Mouse (Mus musculus) layer of hippocampus, postnatal 10 days (tissue): ENCODE results near the gene Lmtk2. TPM values are rescaled to one million over a fixed set of nuclear protein-coding genes. Genes with fewer than 3 reads are reported as not detected.

ENCODE experiments used
- DNase-seq, 2 experiments: peaks; one replicate each; pipeline ENCODE4 v3.0.0; 2021; ENCODE audit warnings: low spot score in 2 of 2
- total RNA-seq, 2 experiments: library from RNA; stranded (reverse); gene quantifications; 2 replicates each; pipeline ENCODE4 v1.2.3; 2021

Lmtk2 gene
- total RNA-seq, 2 experiments from 2014 or later, result 83.0 to 91.0 TPM

- peak in 1 of 2 experiments; percentile 51 for DNase-seq
Measured at GRCm38 (mm10) chr5:144169275-144169975, 69.2 kb downstream of the Lmtk2 start.

DNA sequence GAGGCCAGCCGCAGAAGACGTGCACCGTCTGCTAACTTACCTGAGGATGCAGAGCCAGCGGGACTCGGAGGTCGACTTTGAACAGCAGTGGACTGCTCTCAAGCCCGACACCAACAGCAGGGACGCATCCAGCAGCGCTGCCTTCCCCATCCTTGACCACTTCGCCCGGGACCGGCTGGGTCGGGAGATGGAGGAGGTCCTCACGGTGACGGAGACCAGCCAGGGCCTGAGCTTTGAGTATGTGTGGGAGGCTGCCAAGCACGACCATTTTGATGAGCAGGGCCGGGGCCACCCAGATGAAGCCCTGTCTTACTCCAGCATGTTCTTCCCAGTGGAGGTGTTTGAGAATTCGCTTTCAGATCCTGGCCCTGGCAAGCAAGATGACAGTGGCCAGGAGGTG lies 73.4 kb downstream of the Lmtk2 start:
- no peak for DNase-seq

DNA sequence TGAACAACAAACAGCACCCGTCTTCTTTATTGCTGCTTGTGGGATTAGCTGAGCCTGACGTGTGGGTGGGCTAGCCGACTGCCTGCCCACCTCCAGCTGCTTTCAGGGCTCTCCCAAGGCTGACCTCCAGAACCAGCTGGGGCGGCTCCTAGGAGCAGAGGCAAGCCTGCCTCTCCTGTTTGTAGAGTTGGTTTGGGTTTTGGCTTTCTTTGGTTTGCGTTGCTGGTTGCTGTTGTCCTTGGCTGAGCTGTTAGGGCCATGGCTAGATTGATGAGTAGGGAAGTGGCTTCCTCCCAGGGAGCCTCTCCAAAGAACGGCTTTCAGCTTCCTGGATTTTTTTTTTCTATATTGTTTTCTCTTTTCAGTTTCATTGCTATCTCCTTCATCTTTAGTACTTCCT lies 78.0 kb downstream of the Lmtk2 start:
- DNase-seq, result no peak

DNA sequence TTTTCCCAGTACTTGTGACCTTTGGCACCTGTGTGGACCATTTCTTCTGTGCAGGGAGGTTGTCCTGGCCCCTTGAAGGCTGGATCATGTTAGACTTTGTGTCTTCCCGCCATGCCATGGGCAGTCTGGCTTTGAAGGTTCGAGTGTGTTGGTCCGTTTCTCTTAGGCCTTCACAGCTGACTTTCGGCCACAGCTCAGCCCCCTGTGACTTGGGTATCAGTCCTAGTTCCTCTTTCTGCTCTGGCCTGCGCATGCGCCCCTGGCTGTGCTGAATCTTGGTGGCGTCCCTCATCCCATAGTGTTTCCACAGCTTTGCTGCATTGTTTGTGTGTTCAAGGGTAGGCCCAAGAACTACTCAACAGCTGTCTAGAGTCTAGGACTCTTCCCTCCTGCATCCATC lies 81.0 kb downstream of the Lmtk2 start:
- DNase-seq, result no peak

- DNase-seq, result no peak
Measured at GRCm38 (mm10) chr5:144182542-144183247, 82.5 kb downstream of the Lmtk2 start.

GRCm38 (mm10) chr5:144183248-144183559 lies 83.0 kb downstream of the Lmtk2 start:
- DNase-seq, result no peak

DNA sequence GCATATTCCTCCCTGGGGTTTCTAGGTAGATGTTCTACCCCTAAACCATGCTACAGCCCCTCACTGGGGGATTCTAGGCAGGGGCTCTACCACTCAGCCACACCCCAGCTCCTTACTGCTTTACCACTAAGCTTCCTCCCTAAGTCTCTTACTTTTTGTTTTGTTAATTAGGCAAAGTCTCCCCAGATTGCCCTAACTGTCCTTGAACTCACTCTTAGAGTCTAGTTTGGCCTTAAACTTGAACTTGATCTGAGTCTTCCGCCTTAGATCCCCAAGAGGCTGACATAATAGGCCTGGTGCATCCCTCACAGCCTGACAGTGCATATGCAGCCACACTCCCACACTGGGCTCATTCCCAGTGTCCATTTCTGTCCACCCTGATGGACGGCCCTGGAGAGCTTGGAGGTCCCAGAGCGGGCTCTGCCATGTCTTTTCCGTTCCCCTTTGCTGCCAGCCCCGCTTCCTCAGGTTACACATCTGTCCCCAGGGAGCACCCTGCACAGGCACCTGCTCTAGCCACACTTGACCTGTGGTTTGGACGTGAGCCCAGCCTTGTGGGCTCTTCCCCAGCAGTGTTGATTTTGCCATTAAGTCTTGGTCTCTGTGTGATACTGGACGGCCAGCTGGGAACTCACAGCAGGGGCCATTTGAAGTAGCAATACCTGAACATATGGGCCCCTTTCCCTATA lies 83.6 kb downstream of the Lmtk2 start:
- no peak for DNase-seq

DNA sequence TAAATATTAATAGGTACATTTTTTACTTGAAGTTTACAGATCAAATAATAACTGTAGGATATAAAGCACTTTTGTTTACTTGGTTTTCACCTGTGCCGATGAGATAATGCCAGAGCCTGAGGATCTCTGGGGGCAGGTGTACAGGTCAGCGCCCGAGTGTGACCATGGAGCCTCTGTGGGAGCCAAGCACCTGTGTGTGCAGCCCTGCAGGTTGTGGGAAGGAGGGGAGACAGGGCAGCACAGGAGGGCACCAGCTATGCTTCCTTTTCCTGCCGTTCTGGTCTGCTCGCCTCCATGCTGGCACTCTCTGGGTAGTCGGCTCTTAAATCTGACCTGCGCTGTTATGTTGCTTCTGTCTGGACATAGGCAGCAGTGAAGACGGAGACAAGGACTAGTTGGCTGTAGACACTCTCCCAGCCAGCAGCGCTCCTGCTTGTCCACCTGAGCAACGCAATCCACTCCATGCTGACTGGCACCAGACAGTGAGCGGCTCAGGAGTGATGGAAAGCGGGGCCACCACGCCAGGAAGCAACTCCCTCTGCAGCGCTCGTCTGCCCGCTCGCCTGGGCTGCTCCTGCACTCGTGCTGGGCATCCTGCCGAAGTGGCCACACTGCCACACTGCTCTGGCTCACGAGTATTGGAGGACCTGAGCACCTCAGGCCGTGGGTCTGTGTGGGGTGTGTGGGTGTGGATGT lies 84.3 kb downstream of the Lmtk2 start:
- DNase-seq, result no peak

DNA sequence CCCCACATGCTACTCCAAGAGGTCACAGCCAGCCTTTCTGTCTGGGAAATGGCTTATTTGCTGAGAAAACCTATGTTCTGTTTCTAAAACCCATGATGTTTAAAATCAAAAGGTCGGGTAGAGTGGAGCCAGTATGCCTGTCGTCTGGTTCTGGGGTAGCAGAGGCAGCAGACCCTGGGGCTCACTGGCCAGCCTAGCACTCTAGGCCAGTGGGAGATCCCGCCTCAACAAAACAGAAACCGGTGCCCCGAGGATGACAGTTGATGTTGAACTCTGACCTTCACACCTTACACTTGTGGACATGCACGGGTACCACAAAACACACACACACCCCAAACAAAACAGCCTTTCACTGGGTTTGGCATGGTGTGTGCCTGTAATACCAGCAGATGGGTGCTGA lies 88.2 kb downstream of the Lmtk2 start:
- no peak for DNase-seq

DNA sequence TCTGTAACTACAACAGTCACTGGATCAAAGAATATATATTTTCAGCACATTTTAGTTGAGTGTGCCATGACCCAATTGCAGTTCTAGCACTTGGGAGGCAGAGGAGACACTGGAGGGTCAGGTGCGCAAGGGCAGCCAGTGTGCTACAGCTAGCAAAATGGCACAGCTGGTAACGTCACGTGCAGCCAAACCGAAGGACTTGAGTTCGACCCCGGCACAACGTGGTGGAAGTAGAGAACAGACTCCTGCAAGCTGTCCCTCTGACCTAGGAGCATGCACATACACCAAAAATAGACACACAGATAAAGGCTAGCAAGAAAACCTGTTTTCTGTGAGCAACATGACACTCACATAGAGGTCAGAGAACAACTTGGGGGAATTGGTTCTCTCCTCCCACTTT lies 89.1 kb downstream of the Lmtk2 start:
- DNase-seq, result no peak

- no peak for DNase-seq
Measured at GRCm38 (mm10) chr5:144189950-144190583, 89.8 kb downstream of the Lmtk2 start, which contains the start of gene Bhlha15. Bhlha15 (plus strand) TSS chr5:144190286.

GRCm38 (mm10) chr5:144191026-144191425 lies 90.8 kb downstream of the Lmtk2 start:
- DNase-seq, result no peak

DNA sequence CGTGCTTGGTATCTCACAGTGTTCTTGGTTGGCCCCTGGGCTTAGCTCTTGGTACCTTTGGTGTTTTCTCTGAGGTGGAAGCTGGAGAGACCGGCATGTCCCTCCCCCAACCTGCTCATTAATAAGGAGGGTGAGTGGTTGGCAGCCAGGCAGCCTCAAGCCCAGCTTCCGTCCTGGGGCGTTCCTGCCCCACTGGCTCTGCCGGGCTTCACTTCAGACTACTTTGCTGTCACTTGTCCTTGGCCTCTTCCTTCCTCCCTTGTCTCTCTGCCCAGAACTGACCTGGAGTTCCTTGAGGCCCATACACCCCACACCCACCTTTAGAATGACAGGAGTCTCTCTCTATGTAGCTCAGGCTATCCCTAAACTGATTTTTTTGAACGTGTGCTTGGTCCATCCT lies 92.4 kb downstream of the Lmtk2 start:
- DNase-seq, result no peak

DNA sequence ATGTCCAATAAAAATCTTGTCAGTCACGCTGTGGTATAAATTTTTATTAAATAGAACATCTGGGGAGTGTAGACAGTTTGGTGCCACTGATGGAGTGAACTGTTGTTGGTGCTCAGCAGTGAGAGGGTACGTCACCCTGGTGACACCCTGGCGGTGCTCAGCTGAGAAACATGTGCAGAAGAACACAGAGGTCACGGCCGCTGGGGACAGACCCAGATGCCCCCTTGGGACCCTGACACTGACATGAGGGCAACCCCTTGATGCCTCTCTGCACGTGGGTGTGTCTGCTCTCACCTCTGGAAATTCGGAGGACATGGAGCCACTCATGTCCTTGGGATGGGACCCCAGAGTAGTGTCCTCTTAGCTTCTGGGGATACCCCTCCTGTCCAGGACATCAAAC lies 94.2 kb downstream of the Lmtk2 start:
- DNase-seq, result no peak

- DNase-seq, result no peak
Measured at GRCm38 (mm10) chr5:144195567-144195966, 95.3 kb downstream of the Lmtk2 start.

DNA sequence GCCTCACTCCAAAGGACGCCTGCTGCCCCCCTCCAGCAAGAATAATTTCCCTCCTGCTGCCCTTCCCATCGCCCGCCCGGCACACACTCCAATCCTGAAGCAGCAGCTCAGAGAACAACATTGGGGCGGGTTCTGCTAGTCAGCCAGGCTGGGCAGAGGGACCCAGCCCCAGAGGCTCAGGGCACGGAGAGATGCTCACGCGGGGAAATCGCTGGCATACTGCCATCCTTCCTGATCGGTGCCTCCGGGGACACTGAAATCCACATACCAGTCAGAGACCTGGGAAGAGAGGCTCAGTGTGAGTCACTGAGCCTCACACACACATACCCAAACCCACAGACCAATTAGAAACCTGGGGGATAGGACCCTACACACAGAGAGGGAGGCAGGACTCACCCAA lies 100.4 kb downstream of the Lmtk2 start:
- DNase-seq, result no peak

GRCm38 (mm10) chr5:144202430-144202829 lies 102.2 kb downstream of the Lmtk2 start:
- DNase-seq, result no peak

DNA sequence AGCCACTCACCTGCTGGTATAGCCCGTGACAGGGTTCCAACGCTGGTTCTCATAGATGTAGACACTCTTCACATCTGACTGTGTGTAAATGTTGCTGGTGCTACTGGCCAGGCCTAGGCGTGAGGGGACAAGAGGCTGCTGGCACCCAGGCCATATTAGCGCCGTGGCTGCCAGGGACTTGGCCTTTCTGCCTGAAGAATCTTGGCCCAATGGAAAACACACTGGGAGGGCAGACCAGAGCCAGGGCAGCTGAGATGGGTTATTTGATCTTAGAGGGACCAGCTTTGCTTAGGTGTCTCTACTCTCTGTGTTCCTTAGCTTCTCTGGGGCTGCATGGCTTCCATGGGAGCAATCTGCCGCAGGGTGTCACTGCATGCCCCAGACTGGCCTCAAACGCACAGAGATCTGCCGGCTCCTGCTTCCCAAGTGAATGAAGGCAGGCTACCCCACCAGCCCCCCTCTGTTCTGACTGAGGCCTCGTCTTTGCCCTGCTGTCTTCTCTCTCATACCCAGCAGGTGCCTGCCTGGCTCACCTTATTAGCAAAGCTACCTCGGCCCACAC lies 103.2 kb downstream of the Lmtk2 start:
- no peak for DNase-seq

DNA sequence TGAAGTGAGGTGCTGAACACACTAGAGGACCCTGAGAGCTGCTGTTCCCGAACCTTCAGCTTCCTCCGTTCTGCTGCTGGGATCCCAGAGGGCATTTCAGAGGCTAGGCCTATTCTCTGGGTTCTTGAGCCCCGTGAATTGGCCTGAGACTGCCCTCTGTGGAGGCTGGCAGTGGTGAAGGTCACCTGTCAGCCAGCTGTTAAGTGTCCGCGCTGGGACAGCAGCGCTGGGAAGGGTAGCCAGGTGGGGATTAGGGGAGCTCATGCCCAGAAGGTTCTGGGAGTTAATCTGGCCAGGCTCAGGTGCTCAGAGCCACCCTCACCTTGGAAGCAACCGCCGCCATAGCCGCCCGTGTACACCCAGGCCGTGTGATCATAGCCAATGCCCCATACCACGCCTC lies 104.1 kb downstream of the Lmtk2 start:
- DNase-seq, result no peak

GRCm38 (mm10) chr5:144204911-144205310 lies 104.7 kb downstream of the Lmtk2 start:
- DNase-seq, result no peak

GRCm38 (mm10) chr5:144206069-144206468 lies 105.8 kb downstream of the Lmtk2 start:
- DNase-seq, result no peak
